Mouse (Mus musculus) lung, embryonic 16.5 days (tissue): ENCODE measurements at regions not wholly inside any gene's neighbourhood (a gene's known extent, or its start where the extent isn't known, plus 50 kb on each side); places are given as distances from the start of the nearest gene placed in this dataset.

Experiments used
- ATAC-seq: fragments of 200-750 bp; cut with Nextera tagmentation; 2 replicates; pipeline ENCODE4 v1.8.0; 2017; ENCODE audit warnings: low read depth, mild to moderate bottlenecking, moderate library complexity
- H3K27ac ChIP-seq: fragments of 300-500 bp; sonication (generic); 2 replicates; pipeline ENCODE4 v1.5.1; 2014; ENCODE audit warnings: mild to moderate bottlenecking, control low read depth, low read length
- H3K27me3 ChIP-seq: fragments of 300-500 bp; sonication (generic); 2 replicates; pipeline ENCODE4 v1.6.1; 2014; ENCODE audit warnings: low read depth, low read length, mixed read lengths; ENCODE audit not compliant: control insufficient read depth, insufficient read depth
- H3K36me3 ChIP-seq: fragments of 300-500 bp; sonication (generic); 2 replicates; pipeline ENCODE4 v1.6.1; 2014; ENCODE audit warnings: low read length; ENCODE audit not compliant: control insufficient read depth, insufficient read depth
- H3K4me1 ChIP-seq: fragments of 300-500 bp; sonication (generic); replicated peaks from 2 replicates; pipeline ENCODE4 v1.6.1; 2014; ENCODE audit warnings: low read length, mixed read lengths; ENCODE audit not compliant: control insufficient read depth, insufficient read depth
- H3K4me2 ChIP-seq: fragments of 300-500 bp; sonication (generic); 2 replicates; pipeline ENCODE4 v1.6.1; 2014; ENCODE audit warnings: low read depth, low read length, control low read depth
- H3K4me3 ChIP-seq: fragments of 300-500 bp; sonication (generic); 2 replicates; pipeline ENCODE4 v1.5.1; 2014; ENCODE audit warnings: mild to moderate bottlenecking, low read length, control low read depth
- H3K9ac ChIP-seq: fragments of 300-500 bp; sonication (generic); 2 replicates; pipeline ENCODE4 v1.6.1; 2014; ENCODE audit warnings: low read length, control low read depth
- H3K9me3 ChIP-seq: fragments of 300-500 bp; sonication (generic); 2 replicates; pipeline ENCODE4 v1.6.1; 2016; ENCODE audit warnings: low read length; ENCODE audit not compliant: control insufficient read depth
- WGBS: fragments of 180-500 bp; shearing (Covaris S2); extraction: QIAGEN DNeasy Blood & Tissue Kit; methylation state at CpG from one replicate; pipeline ENCODE4 v1.1.7; 2014; 5-methylcytosine and 5-hydroxymethylcytosine counted together

GRCm38 (mm10) chr12:25268871-25269850 is 172.2 kb upstream of the Id2 start:
- H3K36me3 ChIP-seq, result no peaks in the 10 kb centered on the region
- no peaks in the 10 kb centered on the region for H3K27me3 ChIP-seq
- H3K9ac ChIP-seq, result no peak overlapping the region
- H3K4me3 ChIP-seq, result no peak overlapping the region
- no peak overlapping the region for H3K4me2 ChIP-seq
- peaks cover 20% of the 10 kb centered on the region; the same call in 1 of the 2 replicates for H3K4me1 ChIP-seq
- 53% methylated on average over 18 of the region's 18 CpGs for WGBS
- no peaks in the 10 kb centered on the region for H3K9me3 ChIP-seq
- H3K27ac ChIP-seq, result no peak overlapping the region
- ATAC-seq, result no peak

DNA sequence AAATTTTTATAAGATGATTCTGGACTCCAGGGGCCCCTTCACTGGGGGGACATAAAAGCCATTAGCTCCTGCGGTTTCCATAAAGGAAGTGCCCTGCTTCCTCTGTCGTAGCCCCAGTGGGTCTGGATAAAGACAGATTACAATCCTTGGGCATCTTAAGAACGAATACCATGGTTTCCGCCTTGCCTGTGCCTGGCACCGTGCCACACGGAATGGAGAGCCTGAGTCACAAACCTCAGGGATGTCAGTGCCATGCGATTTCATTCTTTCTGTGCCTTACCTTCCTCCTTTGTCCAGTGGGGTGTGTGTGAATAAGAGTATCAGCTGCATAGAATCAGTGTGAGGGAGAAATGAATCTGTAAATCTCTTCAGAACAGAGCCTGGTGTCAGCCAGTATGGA is 171.4 kb upstream of the Id2 start:
- Histone ChIP-seq H3K4me3 (no peak overlapping the region), H3K4me1 (peaks cover 19% of the 10 kb centered on the region; the same call in 1 of the 2 replicates), H3K27ac (no peak overlapping the region), H3K4me2 (no peak overlapping the region), H3K9ac (no peak overlapping the region), H3K27me3 (no peaks in the 10 kb centered on the region), H3K9me3 (no peaks in the 10 kb centered on the region), H3K36me3 (no peaks in the 10 kb centered on the region)
- 51% methylated on average over 7 of the region's 7 CpGs for WGBS
- no peak for ATAC-seq

DNA sequence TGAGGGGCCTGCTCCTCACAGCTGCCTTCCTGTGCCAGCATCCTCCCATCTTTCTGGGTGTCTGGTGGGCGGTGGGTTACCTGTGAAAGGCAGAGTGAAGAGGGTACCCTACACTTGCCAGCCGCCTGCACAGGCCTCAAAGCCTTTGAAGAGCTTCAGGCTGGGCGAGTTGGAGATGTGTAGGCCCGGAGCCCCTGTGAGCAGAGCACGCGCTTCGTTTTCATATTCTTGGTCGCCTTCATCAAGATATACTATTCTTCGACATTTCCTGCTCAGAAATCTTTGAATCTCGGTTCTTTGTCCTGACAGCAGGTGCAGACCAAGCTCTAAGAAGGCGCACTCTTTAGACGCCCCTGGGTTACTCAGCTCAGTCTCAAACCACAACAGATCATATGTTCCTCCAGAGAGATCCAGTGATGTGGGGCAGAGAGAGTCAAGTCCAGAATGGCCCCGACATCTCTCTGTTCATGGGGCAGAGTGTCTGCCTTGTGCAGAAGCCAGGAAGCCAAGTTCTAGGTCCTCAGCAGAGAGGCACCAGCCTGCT is 170.7 kb upstream of the Id2 start:
- no peak for ATAC-seq
- Histone ChIP-seq H3K4me2 (no peak overlapping the region), H3K4me1 (peaks cover 19% of the 10 kb centered on the region; the same call in 1 of the 2 replicates), H3K9ac (no peak overlapping the region), H3K27me3 (no peaks in the 10 kb centered on the region), H3K27ac (no peak overlapping the region), H3K4me3 (no peak overlapping the region), H3K9me3 (no peaks in the 10 kb centered on the region), H3K36me3 (no peaks in the 10 kb centered on the region)
- 92% methylated on average over 13 of the region's 13 CpGs for WGBS

GRCm38 (mm10) chr12:25266701-25267571 is 170.0 kb upstream of the Id2 start:
- Histone ChIP-seq H3K4me1 (peaks cover 19% of the 10 kb centered on the region; the same call in 1 of the 2 replicates), H3K4me2 (no peak overlapping the region), H3K36me3 (no peaks in the 10 kb centered on the region), H3K9ac (no peak overlapping the region), H3K27me3 (no peaks in the 10 kb centered on the region), H3K9me3 (no peaks in the 10 kb centered on the region), H3K27ac (no peak overlapping the region), H3K4me3 (no peak overlapping the region)
- 48% methylated on average over 17 of the region's 17 CpGs for WGBS
- ATAC-seq, result peak; percentile 70

DNA sequence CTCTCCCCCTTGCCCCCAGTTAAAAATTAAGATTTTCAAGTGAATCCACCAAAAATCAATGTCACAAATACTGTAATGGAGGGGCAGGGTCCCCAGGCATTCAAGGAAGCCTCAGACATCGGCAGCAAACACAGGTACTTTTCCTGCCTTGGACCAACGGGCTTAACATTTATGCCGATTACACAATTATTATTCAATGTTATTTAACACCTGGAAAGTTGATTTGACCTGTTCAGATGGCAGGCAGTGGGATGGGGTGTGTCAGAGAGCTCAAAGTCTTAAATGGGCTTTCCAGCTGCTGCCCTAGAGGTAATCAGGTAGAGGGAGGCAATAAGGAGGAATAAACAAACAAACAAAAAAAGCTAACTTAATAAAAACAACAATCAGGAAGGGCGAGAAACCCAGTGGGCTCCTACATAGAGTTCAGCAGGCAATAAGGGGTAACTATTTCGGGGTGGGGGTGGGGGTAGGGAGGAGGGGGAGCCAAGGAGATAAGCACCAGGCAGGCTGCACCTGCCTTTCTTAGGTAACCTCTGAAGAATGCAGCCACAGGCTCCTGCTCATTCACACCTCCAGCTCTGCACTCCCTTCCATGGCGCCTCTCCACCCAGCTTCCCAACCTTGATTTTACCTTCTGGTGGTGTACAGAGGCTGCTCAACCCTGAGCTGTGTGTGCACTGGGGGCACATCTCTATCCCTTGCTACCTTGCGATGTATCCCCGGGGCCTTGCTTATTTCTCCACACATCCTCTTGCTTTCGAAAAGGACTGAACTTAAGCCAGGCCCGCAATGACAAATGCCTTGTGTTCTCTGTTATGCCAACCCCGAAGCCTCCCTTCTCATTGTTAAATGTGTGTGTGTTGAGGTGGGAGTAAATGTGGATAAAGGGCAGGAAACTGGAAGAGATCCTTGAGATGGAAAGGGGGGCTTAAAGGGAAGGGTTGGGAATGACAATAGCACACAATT is 168.9 kb upstream of the Id2 start:
- Histone ChIP-seq H3K4me1 (peaks cover 19% of the 10 kb centered on the region; the same call in 1 of the 2 replicates), H3K36me3 (no peaks in the 10 kb centered on the region), H3K9me3 (no peaks in the 10 kb centered on the region), H3K27ac (no peak overlapping the region), H3K9ac (no peak overlapping the region), H3K4me3 (no peak overlapping the region), H3K4me2 (no peak overlapping the region), H3K27me3 (no peaks in the 10 kb centered on the region)
- peak; percentile 45 for ATAC-seq
- 38% methylated on average over 11 of the region's 11 CpGs for WGBS

DNA sequence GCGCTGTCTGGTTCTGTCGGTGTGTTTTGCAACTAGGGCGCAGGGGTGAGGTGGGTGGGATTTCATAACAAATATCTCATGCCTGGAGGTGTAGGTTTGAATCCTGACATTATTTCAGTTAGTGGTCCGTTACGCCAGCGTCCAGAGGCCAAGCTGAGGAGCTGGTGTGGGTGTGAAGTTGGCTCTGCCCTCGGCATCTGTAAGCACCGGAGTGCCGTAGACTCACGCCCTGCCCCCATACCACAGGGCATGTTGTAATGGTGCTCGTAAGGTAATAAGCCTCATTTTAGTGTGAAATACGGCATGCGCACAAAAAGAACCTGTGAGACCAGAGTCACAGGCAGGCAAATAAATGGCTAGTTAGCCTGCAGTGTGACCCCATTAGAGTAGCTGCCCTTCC is 168.1 kb upstream of the Id2 start:
- Histone ChIP-seq H3K4me1 (peaks cover 18% of the 10 kb centered on the region; the same call in 1 of the 2 replicates), H3K4me3 (no peak overlapping the region), H3K36me3 (no peaks in the 10 kb centered on the region), H3K4me2 (no peak overlapping the region), H3K27ac (no peak overlapping the region), H3K9me3 (no peaks in the 10 kb centered on the region), H3K9ac (no peak overlapping the region), H3K27me3 (no peaks in the 10 kb centered on the region)
- no peak for ATAC-seq
- WGBS, result 53% methylated on average over 13 of the region's 13 CpGs

GRCm38 (mm10) chr12:25264408-25264807 is 167.5 kb upstream of the Id2 start:
- Histone ChIP-seq H3K9ac (no peak overlapping the region), H3K4me2 (no peak overlapping the region), H3K4me3 (no peak overlapping the region), H3K9me3 (no peaks in the 10 kb centered on the region), H3K36me3 (no peaks in the 10 kb centered on the region), H3K27ac (no peak overlapping the region), H3K4me1 (peaks cover 15% of the 10 kb centered on the region; the same call in 1 of the 2 replicates), H3K27me3 (no peaks in the 10 kb centered on the region)
- WGBS, result 88% methylated on average over 3 of the region's 3 CpGs
- ATAC-seq, result no peak

DNA sequence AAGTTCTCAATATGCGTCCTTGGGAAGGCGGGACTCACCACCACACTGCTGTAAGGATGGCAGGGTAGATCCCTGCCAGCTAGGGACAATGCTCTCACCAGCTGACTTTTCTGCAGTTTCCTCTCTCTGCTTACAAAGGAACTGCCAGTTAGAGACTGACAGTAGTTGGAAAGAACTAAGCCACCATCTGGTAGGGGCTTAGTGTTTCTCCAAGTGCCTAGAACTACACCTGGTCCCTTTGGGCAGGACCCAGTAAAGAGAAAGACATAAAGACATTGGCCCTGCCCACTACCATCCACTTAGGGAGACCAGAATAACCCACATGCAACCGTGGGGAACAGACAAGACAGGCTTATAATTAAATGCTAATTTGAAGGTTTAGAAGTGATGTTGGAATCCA is 165.5 kb upstream of the Id2 start:
- 80% methylated on average over 3 of the region's 3 CpGs for WGBS

More for the DNA sequence above, 165.5 kb upstream of the Id2 start:
- ATAC-seq, result no peak
- Histone ChIP-seq H3K4me3 (no peak overlapping the region), H3K27me3 (no peaks in the 10 kb centered on the region), H3K4me2 (no peak overlapping the region), H3K9me3 (no peaks in the 10 kb centered on the region), H3K27ac (no peak overlapping the region), H3K9ac (no peak overlapping the region), H3K4me1 (peaks cover 14% of the 10 kb centered on the region; the same call in 1 of the 2 replicates), H3K36me3 (no peaks in the 10 kb centered on the region)
